Mouse (Mus musculus) bone marrow macrophage, adult 2 months (primary cell): Measurements from ENCODE around the gene A830031A19Rik.

ENCODE experiments used
- CTCF ChIP-seq: IDR thresholded peaks from 2 replicates; pipeline ENCODE4 v1.5.1; 2012; ENCODE audit warnings: low read depth, mild to moderate bottlenecking, low read length, moderate library complexity
- POLR2A ChIP-seq: IDR thresholded peaks from 2 replicates; pipeline ENCODE4 v1.6.1; 2012; ENCODE audit warnings: mild to moderate bottlenecking, low read depth, low read length, borderline replicate concordance

- no peak for TF ChIP-seq CTCF
- TF ChIP-seq POLR2A: no peak
Observed at GRCm38 (mm10) chr11:24044025-24044424, 30.8 kb downstream of the A830031A19Rik start.
